Mouse (Mus musculus): ENCODE results near the gene Asb14.
"Not testable (repeated sequence)": the region's sequence is repeated elsewhere in the genome, so short reads cannot be mapped to it uniquely, and the experiment has no call there.

Asb14 gene

GRCm38 (mm10) chr14:26894392-26894791 lies at the start of gene Asb14:
Asb14 (plus strand) TSS chr14:26894557.
- no peak for DNase-seq (ENCODE audit: extremely low spot score, low read depth, low spot score)

GRCm38 (mm10) chr14:26853053-26853452 lies 41.3 kb upstream of the Asb14 start:
- no peak for DNase-seq (ENCODE audit: extremely low spot score, low read depth, low spot score)

GRCm38 (mm10) chr14:26854066-26854465 lies 40.3 kb upstream of the Asb14 start:
- DNase-seq (ENCODE audit: extremely low spot score, low read depth, low spot score), result no peak

GRCm38 (mm10) chr14:26858364-26858763 lies 36.0 kb upstream of the Asb14 start:
- no peak for DNase-seq (ENCODE audit: extremely low spot score, low read depth, low spot score)

- no peak for DNase-seq (ENCODE audit: extremely low spot score, low read depth, low spot score)
These were observed 35.3 kb upstream of the Asb14 start for GRCm38 (mm10) chr14:26859024-26859423.

- no peak for DNase-seq (ENCODE audit: extremely low spot score, low read depth, low spot score)
These were observed 27.0 kb upstream of the Asb14 start for GRCm38 (mm10) chr14:26867356-26867755.

- no peak for DNase-seq (ENCODE audit: extremely low spot score, low read depth, low spot score)
These were observed 26.1 kb upstream of the Asb14 start for GRCm38 (mm10) chr14:26868299-26868698.

- DNase-seq (ENCODE audit: extremely low spot score, low read depth, low spot score), result no peak
These were observed 15.6 kb upstream of the Asb14 start for GRCm38 (mm10) chr14:26878756-26879155.

- no peak for DNase-seq (ENCODE audit: extremely low spot score, low read depth, low spot score)
These were observed 14.4 kb upstream of the Asb14 start for GRCm38 (mm10) chr14:26879976-26880375.

GRCm38 (mm10) chr14:26881700-26882099 lies 12.7 kb upstream of the Asb14 start:
- no peak for DNase-seq (ENCODE audit: extremely low spot score, low read depth, low spot score)

GRCm38 (mm10) chr14:26887244-26887643 lies 7.1 kb upstream of the Asb14 start:
- DNase-seq (ENCODE audit: extremely low spot score, low read depth, low spot score), result no peak

- no peak for DNase-seq (ENCODE audit: extremely low spot score, low read depth, low spot score)
These were observed 3.6 kb upstream of the Asb14 start for GRCm38 (mm10) chr14:26890777-26891176.

GRCm38 (mm10) chr14:26899490-26899889 lies 5.1 kb downstream of the Asb14 start:
- DNase-seq (ENCODE audit: extremely low spot score, low read depth, low spot score), result no peak

GRCm38 (mm10) chr14:26900893-26901292 lies 6.5 kb downstream of the Asb14 start:
- no peak for DNase-seq (ENCODE audit: extremely low spot score, low read depth, low spot score)

GRCm38 (mm10) chr14:26907401-26907800 lies 13.0 kb downstream of the Asb14 start:
- no peak for DNase-seq (ENCODE audit: extremely low spot score, low read depth, low spot score)

- DNase-seq (ENCODE audit: extremely low spot score, low read depth, low spot score), result not testable (repeated sequence)
These were observed 16.1 kb downstream of the Asb14 start for GRCm38 (mm10) chr14:26910461-26910860.

GRCm38 (mm10) chr14:26911201-26911600 lies 16.8 kb downstream of the Asb14 start:
- DNase-seq (ENCODE audit: extremely low spot score, low read depth, low spot score), result no peak

- DNase-seq (ENCODE audit: extremely low spot score, low read depth, low spot score), result no peak
These were observed 17.5 kb downstream of the Asb14 start for GRCm38 (mm10) chr14:26911826-26912225.

GRCm38 (mm10) chr14:26913681-26914268 lies 19.4 kb downstream of the Asb14 start:
- DNase-seq (ENCODE audit: extremely low spot score, low read depth, low spot score), result no peak

GRCm38 (mm10) chr14:26919310-26919709 lies 25.0 kb downstream of the Asb14 start:
- DNase-seq (ENCODE audit: extremely low spot score, low read depth, low spot score), result no peak

- no peak for DNase-seq (ENCODE audit: extremely low spot score, low read depth, low spot score)
These were observed 29.5 kb downstream of the Asb14 start for GRCm38 (mm10) chr14:26923702-26924421.

GRCm38 (mm10) chr14:26934891-26935290 lies 40.5 kb downstream of the Asb14 start:
- no peak for DNase-seq (ENCODE audit: extremely low spot score, low read depth, low spot score)

- DNase-seq (ENCODE audit: extremely low spot score, low read depth, low spot score), result no peak
These were observed 41.2 kb downstream of the Asb14 start for GRCm38 (mm10) chr14:26935558-26935957.
